Mouse (Mus musculus): ENCODE results near the gene Osbpl10.

The Osbpl10 gene

GRCm38 (mm10) chr9:115214572-115215571, 236.5 kb downstream of the Osbpl10 start:
- no peak for DNase-seq (ENCODE audit: low read depth in 2 of 2, low spot score in 2 of 2)

GRCm38 (mm10) chr9:115215830-115216701, 237.7 kb downstream of the Osbpl10 start:
- DNase-seq (ENCODE audit: low read depth in 2 of 2, low spot score in 2 of 2) = no peak

- DNase-seq (ENCODE audit: low read depth in 2 of 2, low spot score in 2 of 2) = no peak
These were observed 239.6 kb downstream of the Osbpl10 start for GRCm38 (mm10) chr9:115217984-115218383.

GRCm38 (mm10) chr9:115220466-115220865, 242.1 kb downstream of the Osbpl10 start:
- DNase-seq (ENCODE audit: low read depth in 2 of 2, low spot score in 2 of 2) = no peak

- no peak for DNase-seq (ENCODE audit: low read depth in 2 of 2, low spot score in 2 of 2)
These were observed 242.9 kb downstream of the Osbpl10 start for GRCm38 (mm10) chr9:115221265-115221664.

GRCm38 (mm10) chr9:115224744-115225354, 246.5 kb downstream of the Osbpl10 start:
- DNase-seq (ENCODE audit: low read depth in 2 of 2, low spot score in 2 of 2) = no peak

GRCm38 (mm10) chr9:115229145-115229544, 250.8 kb downstream of the Osbpl10 start:
- no peak for DNase-seq (ENCODE audit: low read depth in 2 of 2, low spot score in 2 of 2)

- no peak for DNase-seq (ENCODE audit: low read depth in 2 of 2, low spot score in 2 of 2)
These were observed 251.3 kb downstream of the Osbpl10 start for GRCm38 (mm10) chr9:115229676-115230075.

GRCm38 (mm10) chr9:115230141-115230540, 251.8 kb downstream of the Osbpl10 start:
- DNase-seq (ENCODE audit: low read depth in 2 of 2, low spot score in 2 of 2) = no peak

GRCm38 (mm10) chr9:115231476-115231875, 253.1 kb downstream of the Osbpl10 start:
- no peak for DNase-seq (ENCODE audit: low read depth in 2 of 2, low spot score in 2 of 2)

- DNase-seq (ENCODE audit: low read depth in 2 of 2, low spot score in 2 of 2) = no peak
These were observed 255.4 kb downstream of the Osbpl10 start for GRCm38 (mm10) chr9:115233721-115234120.

GRCm38 (mm10) chr9:115234561-115234960, 256.2 kb downstream of the Osbpl10 start:
- DNase-seq (ENCODE audit: low read depth in 2 of 2, low spot score in 2 of 2) = no peak

GRCm38 (mm10) chr9:115236352-115236841, 258.0 kb downstream of the Osbpl10 start:
- DNase-seq (ENCODE audit: low read depth in 2 of 2, low spot score in 2 of 2) = no peak

- DNase-seq (ENCODE audit: low read depth in 2 of 2, low spot score in 2 of 2) = no peak
These were observed 259.6 kb downstream of the Osbpl10 start for GRCm38 (mm10) chr9:115237943-115238342.

- no peak for DNase-seq (ENCODE audit: low read depth in 2 of 2, low spot score in 2 of 2)
These were observed 261.5 kb downstream of the Osbpl10 start for GRCm38 (mm10) chr9:115239861-115240260.

- DNase-seq (ENCODE audit: low read depth in 2 of 2, low spot score in 2 of 2) = no peak
These were observed 265.3 kb downstream of the Osbpl10 start for GRCm38 (mm10) chr9:115243630-115244029.

GRCm38 (mm10) chr9:115245092-115245491, 266.7 kb downstream of the Osbpl10 start:
- no peak for DNase-seq (ENCODE audit: low read depth in 2 of 2, low spot score in 2 of 2)

- DNase-seq (ENCODE audit: low read depth in 2 of 2, low spot score in 2 of 2) = no peak
These were observed 270.8 kb downstream of the Osbpl10 start for GRCm38 (mm10) chr9:115249145-115249544.

GRCm38 (mm10) chr9:115257733-115258286, 279.4 kb downstream of the Osbpl10 start:
- no peak for DNase-seq (ENCODE audit: low read depth in 2 of 2, low spot score in 2 of 2)

GRCm38 (mm10) chr9:115259866-115260265, 281.5 kb downstream of the Osbpl10 start:
- DNase-seq (ENCODE audit: low read depth in 2 of 2, low spot score in 2 of 2) = no peak

- DNase-seq (ENCODE audit: low read depth in 2 of 2, low spot score in 2 of 2) = no peak
These were observed 282.1 kb downstream of the Osbpl10 start for GRCm38 (mm10) chr9:115260464-115260863.
